Mouse (Mus musculus) kidney, adult 2 months (tissue): ENCODE measurements around the gene Tbxa2r. TPM values are rescaled to one million over a fixed set of nuclear protein-coding genes. Genes with fewer than 3 reads are reported as not detected.

Source experiments
- DNase-seq: peaks from one replicate; pipeline ENCODE4 v3.0.0; 2021
- H3K27ac ChIP-seq: fragments of 200-500 bp; 2 replicates; pipeline ENCODE4 v1.5.1; 2012; ENCODE audit warnings: low read depth, low read length, control low read depth, inconsistent platforms; ENCODE audit not compliant: insufficient read depth
- H3K27me3 ChIP-seq: fragments of 200-500 bp; replicated peaks from 2 replicates; pipeline ENCODE4 v1.6.1; 2012; ENCODE audit warnings: mild to moderate bottlenecking, moderate library complexity, low read length, inconsistent platforms; ENCODE audit not compliant: control insufficient read depth, insufficient read depth
- H3K36me3 ChIP-seq: fragments of 200-500 bp; 2 replicates; pipeline ENCODE4 v1.6.1; 2012; ENCODE audit warnings: mild to moderate bottlenecking, moderate library complexity, low read length, inconsistent platforms; ENCODE audit not compliant: control insufficient read depth, insufficient read depth
- H3K4me1 ChIP-seq: fragments of 200-500 bp; 2 replicates; pipeline ENCODE4 v1.6.1; 2011; ENCODE audit warnings: low read length; ENCODE audit not compliant: control insufficient read depth, insufficient read depth
- H3K4me3 ChIP-seq: fragments of 200-500 bp; 2 replicates; pipeline ENCODE4 v1.5.1; 2011; ENCODE audit warnings: mild to moderate bottlenecking, low read depth, low read length, control low read depth; ENCODE audit not compliant: insufficient read depth
- CTCF ChIP-seq: fragments of 200-500 bp; conservative IDR thresholded peaks from 2 replicates; pipeline ENCODE4 v1.5.1; 2011; ENCODE audit warnings: low read depth, mild to moderate bottlenecking, control low read depth, low read length, moderate library complexity, mixed read lengths; ENCODE audit not compliant: insufficient read depth, insufficient read length
- POLR2A ChIP-seq: fragments of 200-500 bp; IDR thresholded peaks from one replicate; pipeline ENCODE4 v1.6.1; 2011; ENCODE audit warnings: low read depth, low read length, control low read depth
- WGBS: fragments of 180-500 bp; shearing (Covaris S2); methylation state at CpG from one replicate; pipeline ENCODE4 v1.1.7; 2018; 5-methylcytosine and 5-hydroxymethylcytosine counted together
- polyA plus RNA-seq: library from polyadenylated mRNA; depleted of rRNA; stranded (reverse); fragments of >200 nt; gene quantifications from 2 replicates; pipeline ENCODE4 v1.2.3, GENCODE M21; 2012

The Tbxa2r gene
- polyA plus RNA-seq, 1 experiment = 16.6 TPM

GRCm38 (mm10) chr10:81321436-81321835, 7.1 kb upstream of the Tbxa2r start:
- Histone ChIP-seq H3K36me3 (no peaks in the 10 kb centered on the region; the same call in 1 of the 2 replicates), H3K4me1 (peaks cover 5% of the 10 kb centered on the region; the same call in 1 of the 2 replicates)
- TF ChIP-seq POLR2A (no peak), CTCF (no peak)

DNA sequence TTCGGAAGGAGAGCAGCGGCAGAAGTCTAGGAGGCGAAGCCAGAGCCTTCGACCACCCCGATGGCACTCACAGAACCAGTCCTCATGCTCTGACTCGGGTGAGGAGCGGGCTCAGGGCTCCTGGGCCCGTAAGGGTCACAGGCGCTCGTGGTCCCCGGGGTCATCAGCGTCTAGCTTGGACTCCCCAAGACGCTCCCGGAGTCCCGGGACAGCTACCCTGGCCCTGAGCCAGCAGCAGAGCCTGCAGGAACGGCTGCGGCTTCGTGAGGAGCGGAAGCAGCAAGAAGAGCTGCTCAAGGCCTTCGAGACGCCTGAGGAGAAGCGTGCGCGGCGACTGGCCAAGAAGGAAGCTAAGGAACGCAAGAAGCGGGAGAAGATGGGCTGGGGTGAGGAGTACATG, 6.1 kb upstream of the Tbxa2r start:
- DNase-seq = no peak
- Histone ChIP-seq H3K27me3 (no peaks in the 10 kb centered on the region), H3K4me3 (no peak overlapping the region), H3K36me3 (no peaks in the 10 kb centered on the region; the same call in 1 of the 2 replicates), H3K27ac (no peak overlapping the region), H3K4me1 (peaks cover 5% of the 10 kb centered on the region; the same call in 1 of the 2 replicates)
- TF ChIP-seq CTCF = no peak
- no peak for TF ChIP-seq POLR2A
- 88% methylated on average over 27 of the region's 27 CpGs for whole genome bisulfite sequencing

More at GRCm38 (mm10) chr10:81321436-81321835, 7.1 kb upstream of the Tbxa2r start:
- Histone ChIP-seq H3K4me3 (peak overlapping the region; percentile 80), H3K27ac (peak overlapping the region; percentile 90; the same call in 1 of the 2 replicates), H3K27me3 (no peaks in the 10 kb centered on the region)
- no peak for DNase-seq
- WGBS = 1% methylated on average over 20 of the region's 20 CpGs

DNA sequence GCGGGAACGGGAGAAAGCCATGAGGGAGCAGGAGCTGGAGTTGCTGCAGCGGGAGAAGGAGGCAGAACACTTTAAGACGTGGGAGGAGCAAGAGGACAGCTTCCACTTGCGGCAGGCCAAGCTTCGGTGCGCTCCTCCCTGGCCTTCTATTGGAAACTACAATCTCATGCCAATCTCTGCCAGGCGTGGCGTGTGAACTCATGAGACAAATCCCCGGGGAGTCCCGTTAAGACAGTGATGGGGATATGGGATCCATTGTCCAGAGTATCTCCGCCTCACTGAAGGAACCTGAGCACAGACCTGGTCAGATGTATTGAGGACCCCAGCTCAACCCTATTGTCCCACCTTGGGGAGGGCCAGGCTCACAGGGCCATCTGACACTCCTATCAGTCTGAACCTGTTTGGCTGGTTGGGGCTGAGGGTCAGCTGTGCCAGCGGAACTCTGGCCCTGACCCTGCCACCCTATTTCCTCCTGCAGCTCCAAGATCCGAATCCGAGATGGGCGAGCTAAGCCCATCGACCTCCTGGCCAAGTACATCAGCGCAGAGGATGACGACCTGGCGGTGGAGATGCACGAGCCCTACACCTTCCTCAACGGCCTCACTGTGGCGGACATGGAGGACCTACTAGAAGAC, 5.3 kb upstream of the Tbxa2r start:
- no peaks in the 10 kb centered on the region; the same call in 1 of the 2 replicates for H3K36me3 ChIP-seq

GRCm38 (mm10) chr10:81323791-81324530, 4.6 kb upstream of the Tbxa2r start:
- no peaks in the 10 kb centered on the region for H3K27me3 ChIP-seq
- no peak overlapping the region for H3K4me3 ChIP-seq
- H3K27ac ChIP-seq = no peak overlapping the region
- H3K4me1 ChIP-seq = peaks cover 5% of the 10 kb centered on the region; the same call in 1 of the 2 replicates
- no peak for TF ChIP-seq POLR2A
- no peak for TF ChIP-seq CTCF
- 87% methylated on average over 18 of the region's 18 CpGs for WGBS
- DNase-seq = no peak
- no peaks in the 10 kb centered on the region; the same call in 1 of the 2 replicates for H3K36me3 ChIP-seq

More for the DNA sequence above, 5.3 kb upstream of the Tbxa2r start:
- 85% methylated on average over 23 of the region's 23 CpGs for WGBS
- no peak for TF ChIP-seq CTCF
- TF ChIP-seq POLR2A = no peak
- H3K27me3 ChIP-seq = no peaks in the 10 kb centered on the region
- DNase-seq = no peak
- no peak overlapping the region for H3K27ac ChIP-seq
- H3K4me1 ChIP-seq = peaks cover 5% of the 10 kb centered on the region; the same call in 1 of the 2 replicates
- H3K4me3 ChIP-seq = no peak overlapping the region

DNA sequence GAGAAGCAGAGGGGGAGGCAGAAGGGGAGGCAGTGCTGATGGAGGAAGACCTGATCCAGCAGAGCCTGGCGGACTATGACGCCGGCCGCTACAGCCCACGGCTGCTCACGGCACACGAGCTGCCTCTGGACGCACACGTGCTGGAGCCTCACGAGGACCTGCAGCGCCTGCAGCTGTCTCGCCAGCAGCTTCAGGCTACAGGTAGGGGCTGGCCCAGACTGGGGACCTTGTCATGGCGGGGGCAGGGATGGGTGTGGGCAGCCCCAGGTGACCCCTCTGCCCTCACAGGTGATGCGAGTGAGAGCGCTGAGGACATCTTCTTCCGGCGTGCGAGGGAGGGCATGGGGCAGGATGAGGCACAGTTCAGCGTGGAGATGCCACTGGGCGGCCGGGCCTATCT, 3.4 kb upstream of the Tbxa2r start:
- Histone ChIP-seq H3K4me3 (no peak overlapping the region), H3K4me1 (no peaks in the 10 kb centered on the region), H3K36me3 (no peaks in the 10 kb centered on the region; the same call in 1 of the 2 replicates), H3K27me3 (no peaks in the 10 kb centered on the region), H3K27ac (no peak overlapping the region)
- TF ChIP-seq CTCF (no peak), POLR2A (no peak)
- DNase-seq = no peak
- WGBS = 90% methylated on average over 21 of the region's 21 CpGs

GRCm38 (mm10) chr10:81325781-81326180, 2.8 kb upstream of the Tbxa2r start:
- H3K36me3 ChIP-seq = no peaks in the 10 kb centered on the region; the same call in 1 of the 2 replicates
- WGBS = 86% methylated on average over 18 of the region's 18 CpGs
- H3K27me3 ChIP-seq = no peaks in the 10 kb centered on the region
- DNase-seq = no peak
- no peak for TF ChIP-seq POLR2A
- no peak for TF ChIP-seq CTCF
- H3K27ac ChIP-seq = no peak overlapping the region
- no peaks in the 10 kb centered on the region for H3K4me1 ChIP-seq
- H3K4me3 ChIP-seq = no peak overlapping the region

DNA sequence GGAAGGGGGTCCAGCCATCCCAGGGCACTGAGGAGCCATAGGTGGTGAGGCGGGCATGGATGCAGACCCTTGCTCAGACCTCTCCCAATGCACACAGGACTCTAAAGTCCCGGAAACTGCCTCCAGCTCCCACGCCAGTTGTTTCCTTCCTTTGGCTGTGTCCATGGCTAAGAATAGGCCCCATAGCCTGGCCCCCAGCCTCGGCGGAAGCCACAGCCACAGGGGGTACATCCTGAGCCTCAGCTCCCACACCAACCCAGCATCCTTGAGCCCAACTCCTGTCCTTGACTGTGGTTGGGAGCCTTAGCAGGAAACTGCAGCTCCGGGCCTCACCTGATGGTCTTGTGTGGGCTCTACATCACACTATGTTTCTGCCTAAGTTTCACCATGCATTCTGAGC, 1.7 kb upstream of the Tbxa2r start:
- Histone ChIP-seq H3K27me3 (no peaks in the 10 kb centered on the region), H3K4me3 (peak overlapping the region; percentile 13; the same call in 1 of the 2 replicates), H3K4me1 (no peaks in the 10 kb centered on the region), H3K36me3 (no peaks in the 10 kb centered on the region; the same call in 1 of the 2 replicates), H3K27ac (peak overlapping the region; percentile 79)
- DNase-seq = peak; percentile 86
- WGBS = 73% methylated on average over 6 of the region's 6 CpGs
- TF ChIP-seq POLR2A = no peak
- no peak for TF ChIP-seq CTCF
